Mouse (Mus musculus) stomach, embryonic 16.5 days (tissue): ENCODE results near the gene Irf1. TPM values are rescaled to one million over a fixed set of nuclear protein-coding genes. Genes with fewer than 3 reads are reported as not detected.

Source experiments
- ATAC-seq: fragments of 200-750 bp; cut with Nextera tagmentation; 2 replicates; pipeline ENCODE4 v1.8.0; 2017; ENCODE audit warnings: moderate number of reproducible peaks, moderate TSS enrichment; ENCODE audit not compliant: insufficient read depth, low FRiP score
- H3K27ac ChIP-seq: fragments of 300-500 bp; sonication (generic); 2 replicates; pipeline ENCODE4 v1.5.1; 2014; ENCODE audit warnings: low read length
- H3K27me3 ChIP-seq: fragments of 300-500 bp; sonication (generic); 2 replicates; pipeline ENCODE4 v1.6.1; 2014; ENCODE audit warnings: low read length, control low read depth, mixed read lengths; ENCODE audit not compliant: control insufficient read depth, insufficient read depth
- H3K36me3 ChIP-seq: fragments of 300-500 bp; sonication (generic); 2 replicates; pipeline ENCODE4 v1.6.1; 2014; ENCODE audit warnings: low read length; ENCODE audit not compliant: control insufficient read depth, insufficient read depth
- H3K4me1 ChIP-seq: fragments of 300-500 bp; sonication (generic); 2 replicates; pipeline ENCODE4 v1.6.1; 2014; ENCODE audit warnings: low read length, control low read depth, mixed read lengths; ENCODE audit not compliant: control insufficient read depth, insufficient read depth
- H3K4me2 ChIP-seq: fragments of 300-500 bp; sonication (generic); 2 replicates; pipeline ENCODE4 v1.6.1; 2014; ENCODE audit warnings: low read depth, low read length, mixed read lengths
- H3K4me3 ChIP-seq: fragments of 300-500 bp; sonication (generic); replicated peaks from 2 replicates; pipeline ENCODE4 v1.5.1; 2014; ENCODE audit warnings: mild to moderate bottlenecking, low read length
- H3K9ac ChIP-seq: fragments of 300-500 bp; sonication (generic); 2 replicates; pipeline ENCODE4 v1.6.1; 2014; ENCODE audit warnings: low read length
- H3K9me3 ChIP-seq: fragments of 300-500 bp; sonication (generic); replicated peaks from 2 replicates; pipeline ENCODE4 v1.6.1; 2016; ENCODE audit warnings: low read length, control low read depth; ENCODE audit not compliant: control insufficient read depth
- WGBS: fragments of 180-500 bp; shearing (Covaris S2); extraction: QIAGEN DNeasy Blood & Tissue Kit; methylation state at CpG from one replicate; pipeline ENCODE4 v1.1.7; 2014; 5-methylcytosine and 5-hydroxymethylcytosine counted together
- polyA plus RNA-seq: library from polyadenylated mRNA; unstranded; fragments of >200 nt; fragmentation: Nextera tagmentation; extraction: Ambion mirVana; gene quantifications from 2 replicates; pipeline ENCODE4 v1.2.1, GENCODE M21; 2015

Irf1 gene
- polyA plus RNA-seq, 1 experiment from 2014 or later = 25.8 TPM

GRCm38 (mm10) chr11:53810156-53810555, 40.3 kb downstream of the Irf1 start:
- Histone ChIP-seq H3K4me1 (0 out of 2 replicates have a peak, but pooled peaks cover 3% of the 10 kb centered on the region), H3K4me3 (no peak overlapping the region), H3K27ac (no peak overlapping the region), H3K4me2 (no peak overlapping the region), H3K9ac (no peak overlapping the region), H3K27me3 (no peaks in the 10 kb centered on the region), H3K36me3 (no peaks in the 10 kb centered on the region), H3K9me3 (no peaks in the 10 kb centered on the region)
- ATAC-seq = no peak; the same call in 1 of the 2 replicates
- 58% methylated on average over 5 of the region's 5 CpGs for WGBS

GRCm38 (mm10) chr11:53810749-53811148, 40.9 kb downstream of the Irf1 start:
- H3K9me3 ChIP-seq = no peaks in the 10 kb centered on the region
- 53% methylated on average over 2 of the region's 2 CpGs for WGBS
- H3K27ac ChIP-seq = no peak overlapping the region
- no peak overlapping the region for H3K4me3 ChIP-seq
- no peak overlapping the region for H3K9ac ChIP-seq
- H3K4me1 ChIP-seq = 0 out of 2 replicates have a peak, but pooled peaks cover 2% of the 10 kb centered on the region
- no peak for ATAC-seq
- H3K27me3 ChIP-seq = no peaks in the 10 kb centered on the region
- H3K36me3 ChIP-seq = no peaks in the 10 kb centered on the region
- no peak overlapping the region for H3K4me2 ChIP-seq

- Histone ChIP-seq H3K4me2 (no peak overlapping the region), H3K4me3 (no peak overlapping the region), H3K4me1 (no peaks in the 10 kb centered on the region), H3K27me3 (no peaks in the 10 kb centered on the region), H3K27ac (no peak overlapping the region), H3K9me3 (no peaks in the 10 kb centered on the region), H3K9ac (no peak overlapping the region), H3K36me3 (no peaks in the 10 kb centered on the region)
- 78% methylated on average over 3 of the region's 3 CpGs for WGBS
- no peak for ATAC-seq
Observed at GRCm38 (mm10) chr11:53811312-53811711, 41.5 kb downstream of the Irf1 start.

- Histone ChIP-seq H3K4me3 (no peak overlapping the region), H3K36me3 (no peaks in the 10 kb centered on the region), H3K4me1 (no peaks in the 10 kb centered on the region), H3K4me2 (no peak overlapping the region), H3K27ac (no peak overlapping the region), H3K27me3 (no peaks in the 10 kb centered on the region), H3K9me3 (no peaks in the 10 kb centered on the region), H3K9ac (no peak overlapping the region)
- 81% methylated on average over 16 of the region's 16 CpGs for WGBS
- ATAC-seq = no peak
Observed at GRCm38 (mm10) chr11:53813001-53813868, 43.4 kb downstream of the Irf1 start.

- no peaks in the 10 kb centered on the region for H3K9me3 ChIP-seq
- no peak for ATAC-seq
- no peaks in the 10 kb centered on the region for H3K4me1 ChIP-seq
- H3K9ac ChIP-seq = no peak overlapping the region
- no peaks in the 10 kb centered on the region for H3K27me3 ChIP-seq
- no peak overlapping the region for H3K4me3 ChIP-seq
- H3K4me2 ChIP-seq = no peak overlapping the region
- H3K36me3 ChIP-seq = no peaks in the 10 kb centered on the region
- H3K27ac ChIP-seq = no peak overlapping the region
- whole genome bisulfite sequencing = 51% methylated on average over 3 of the region's 3 CpGs
Observed at GRCm38 (mm10) chr11:53814810-53815209, 45.0 kb downstream of the Irf1 start.

- H3K4me3 ChIP-seq = no peak overlapping the region
- ATAC-seq = no peak
- 90% methylated on average over 5 of the region's 5 CpGs for WGBS
Observed at GRCm38 (mm10) chr11:53816841-53817375, 47.1 kb downstream of the Irf1 start.

GRCm38 (mm10) chr11:53818794-53819193, 49.0 kb downstream of the Irf1 start:
- Histone ChIP-seq H3K27me3 (no peaks in the 10 kb centered on the region), H3K9me3 (no peaks in the 10 kb centered on the region), H3K36me3 (no peaks in the 10 kb centered on the region), H3K4me1 (0 out of 2 replicates have a peak, but pooled peaks cover 3% of the 10 kb centered on the region), H3K4me2 (no peak overlapping the region), H3K4me3 (no peak overlapping the region), H3K9ac (no peak overlapping the region), H3K27ac (no peak overlapping the region)
- WGBS = 56% methylated on average over 6 of the region's 6 CpGs
- ATAC-seq = no peak

More at GRCm38 (mm10) chr11:53816841-53817375, 47.1 kb downstream of the Irf1 start:
- no peak overlapping the region for H3K9ac ChIP-seq
- H3K4me1 ChIP-seq = no peaks in the 10 kb centered on the region
- no peaks in the 10 kb centered on the region for H3K27me3 ChIP-seq
- no peak overlapping the region for H3K27ac ChIP-seq
- no peak overlapping the region for H3K4me2 ChIP-seq
- H3K9me3 ChIP-seq = no peaks in the 10 kb centered on the region
- no peaks in the 10 kb centered on the region for H3K36me3 ChIP-seq

- 90% methylated on average over 6 of the region's 6 CpGs for WGBS
- Histone ChIP-seq H3K27ac (no peak overlapping the region), H3K4me3 (no peak overlapping the region), H3K9ac (no peak overlapping the region), H3K9me3 (no peaks in the 10 kb centered on the region), H3K36me3 (no peaks in the 10 kb centered on the region), H3K27me3 (no peaks in the 10 kb centered on the region), H3K4me2 (no peak overlapping the region), H3K4me1 (0 out of 2 replicates have a peak, but pooled peaks cover 3% of the 10 kb centered on the region)
- no peak for ATAC-seq
Observed at GRCm38 (mm10) chr11:53819511-53819910, 49.7 kb downstream of the Irf1 start.

GRCm38 (mm10) chr11:53820516-53821170, 50.8 kb downstream of the Irf1 start:
- no peak overlapping the region for H3K9ac ChIP-seq
- H3K36me3 ChIP-seq = no peaks in the 10 kb centered on the region
- H3K4me2 ChIP-seq = no peak overlapping the region
- no peaks in the 10 kb centered on the region for H3K9me3 ChIP-seq
- ATAC-seq = no peak
- H3K4me1 ChIP-seq = 0 out of 2 replicates have a peak, but pooled peaks cover 3% of the 10 kb centered on the region
- no peak overlapping the region for H3K4me3 ChIP-seq
- WGBS = 87% methylated on average over 13 of the region's 13 CpGs
- H3K27me3 ChIP-seq = no peaks in the 10 kb centered on the region
- no peak overlapping the region for H3K27ac ChIP-seq
